Mouse (Mus musculus): ENCODE data around the gene Catsperb. TPM values are rescaled to one million over a fixed set of nuclear protein-coding genes. Genes with fewer than 3 reads are reported as not detected.
"Not testable (repeated sequence)": the region's sequence is repeated elsewhere in the genome, so short reads cannot be mapped to it uniquely, and the experiment has no call there.

The Catsperb gene
- total and polyA plus RNA-seq, 3 experiments = not detected

GRCm38 (mm10) chr12:101462051-101462450 is 57.6 kb downstream of the Catsperb start:
- peak; percentile 10; the same call in 1 of the 2 replicates for TF ChIP-seq USF1 (IDR thresholded peaks at IDR 0.05; ENCODE audit: low read depth, low read length)
- TF ChIP-seq ELF1 (IDR thresholded peaks at IDR 0.05; ENCODE audit: low read depth, low read length) = no peak
- Histone ChIP-seq H3K4me1 (ENCODE audit: control insufficient read depth in 1 of 2, insufficient read depth in 2 of 2, low read length in 2 of 2) (no peaks in the 10 kb centered on the region), H3K9me3 (replicated peaks; ENCODE audit: insufficient read depth, low read length) (no peaks in the 10 kb centered on the region), H3K4me3 (ENCODE audit: control insufficient read depth in 1 of 2, insufficient read depth in 1 of 2, low read depth in 2 of 2, low read length in 2 of 2) (no peak overlapping the region), H3K27ac (ENCODE audit: control insufficient read depth, low read depth, low read length) (no peak overlapping the region), H3K36me3 (ENCODE audit: control insufficient read depth in 1 of 2, insufficient read depth in 2 of 2, low read length in 2 of 2) (no peaks in the 10 kb centered on the region), H3K9ac (ENCODE audit: control insufficient read depth, low read depth, low read length, poor library complexity, severe bottlenecking) (no peak overlapping the region), H3K27me3 (ENCODE audit: control insufficient read depth in 1 of 2, insufficient read depth in 2 of 2, low read length in 2 of 2) (no peaks in the 10 kb centered on the region), H3K79me2 (ENCODE audit: control insufficient read depth, insufficient read depth, low read length, poor library complexity) (no peaks in the 10 kb centered on the region)
- DNase-seq (ENCODE audit: low read depth, low spot score) = no peak

GRCm38 (mm10) chr12:101483571-101483970 is 79.1 kb downstream of the Catsperb start:
- H3K27ac ChIP-seq (ENCODE audit: control insufficient read depth, low read depth, low read length) = no peak overlapping the region
- no peaks in the 10 kb centered on the region for H3K4me1 ChIP-seq (ENCODE audit: control insufficient read depth in 1 of 2, insufficient read depth in 2 of 2, low read length in 2 of 2)
- no peak for TF ChIP-seq E2F4 (IDR thresholded peaks at IDR 0.05; ENCODE audit: borderline replicate concordance, low read depth, low read length)
- TF ChIP-seq MAZ (IDR thresholded peaks at IDR 0.05; ENCODE audit: low read depth, low read length) = no peak
- no peak for TF ChIP-seq TAL1 (IDR thresholded peaks at IDR 0.05; ENCODE audit: low read length)
- no peak for TF ChIP-seq MYB (IDR thresholded peaks at IDR 0.05; ENCODE audit: low read depth, low read length)
- no peak for TF ChIP-seq TBP (IDR thresholded peaks at IDR 0.05; ENCODE audit: low read depth, low read length)
- H3K9ac ChIP-seq (ENCODE audit: control insufficient read depth, low read depth, low read length, poor library complexity, severe bottlenecking) = no peak overlapping the region
- H3K27me3 ChIP-seq (ENCODE audit: control insufficient read depth in 1 of 2, insufficient read depth in 2 of 2, low read length in 2 of 2) = no peaks in the 10 kb centered on the region
- H3K79me2 ChIP-seq (ENCODE audit: control insufficient read depth, insufficient read depth, low read length, poor library complexity) = no peaks in the 10 kb centered on the region
- no peaks in the 10 kb centered on the region for H3K36me3 ChIP-seq (ENCODE audit: control insufficient read depth in 1 of 2, insufficient read depth in 2 of 2, low read length in 2 of 2)
- no peak for DNase-seq (ENCODE audit: low read depth, low spot score)
- no peaks in the 10 kb centered on the region for H3K9me3 ChIP-seq (replicated peaks; ENCODE audit: insufficient read depth, low read length)
- no peak overlapping the region for H3K4me3 ChIP-seq (ENCODE audit: control insufficient read depth in 1 of 2, insufficient read depth in 1 of 2, low read depth in 2 of 2, low read length in 2 of 2)

GRCm38 (mm10) chr12:101511326-101511725 is 106.9 kb downstream of the Catsperb start:
- H3K9ac ChIP-seq (ENCODE audit: control insufficient read depth, low read depth, low read length, poor library complexity, severe bottlenecking); H3K4me1 ChIP-seq (ENCODE audit: control insufficient read depth in 1 of 2, insufficient read depth in 2 of 2, low read length in 2 of 2); H3K9me3 ChIP-seq (replicated peaks; ENCODE audit: insufficient read depth, low read length); H3K36me3 ChIP-seq (ENCODE audit: control insufficient read depth in 1 of 2, insufficient read depth in 2 of 2, low read length in 2 of 2); H3K27ac ChIP-seq (ENCODE audit: control insufficient read depth, low read depth, low read length); H3K27me3 ChIP-seq (ENCODE audit: control insufficient read depth in 1 of 2, insufficient read depth in 2 of 2, low read length in 2 of 2); H3K79me2 ChIP-seq (ENCODE audit: control insufficient read depth, insufficient read depth, low read length, poor library complexity); H3K4me3 ChIP-seq (ENCODE audit: control insufficient read depth in 1 of 2, insufficient read depth in 1 of 2, low read depth in 2 of 2, low read length in 2 of 2); DNase-seq (ENCODE audit: low read depth, low spot score): not testable (repeated sequence)

DNA sequence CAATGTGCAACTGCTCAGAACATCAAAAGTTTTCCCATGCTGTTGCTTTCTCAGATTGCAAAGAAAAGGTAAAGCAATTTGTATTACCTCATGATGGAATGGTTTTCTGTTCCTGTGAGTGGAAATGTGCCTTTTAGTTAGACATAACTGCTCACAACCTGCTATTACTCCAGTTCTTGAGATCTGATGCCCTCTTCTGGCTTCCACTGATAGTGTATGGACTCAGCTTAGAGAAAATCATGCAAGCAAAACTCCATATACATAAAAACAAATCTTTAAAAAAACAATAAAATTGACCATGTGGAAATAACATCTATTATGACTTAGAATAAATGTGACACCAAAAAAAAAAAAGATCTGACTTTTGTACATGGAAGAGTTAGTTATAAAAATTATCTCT is 202.2 kb downstream of the Catsperb start:
- not testable (repeated sequence) for H3K27me3 ChIP-seq (ENCODE audit: control insufficient read depth in 1 of 2, insufficient read depth in 2 of 2, low read length in 2 of 2); H3K79me2 ChIP-seq (ENCODE audit: control insufficient read depth, insufficient read depth, low read length, poor library complexity); H3K9ac ChIP-seq (ENCODE audit: control insufficient read depth, low read depth, low read length, poor library complexity, severe bottlenecking); H3K9me3 ChIP-seq (replicated peaks; ENCODE audit: insufficient read depth, low read length); H3K4me1 ChIP-seq (ENCODE audit: control insufficient read depth in 1 of 2, insufficient read depth in 2 of 2, low read length in 2 of 2); H3K27ac ChIP-seq (ENCODE audit: control insufficient read depth, low read depth, low read length); H3K36me3 ChIP-seq (ENCODE audit: control insufficient read depth in 1 of 2, insufficient read depth in 2 of 2, low read length in 2 of 2); H3K4me3 ChIP-seq (ENCODE audit: control insufficient read depth in 1 of 2, insufficient read depth in 1 of 2, low read depth in 2 of 2, low read length in 2 of 2); DNase-seq (ENCODE audit: low read depth, low spot score)

All from MEL (cell line).